Mouse (Mus musculus): ENCODE results near the gene Brd7. TPM values are rescaled to one million over a fixed set of nuclear protein-coding genes. Genes with fewer than 3 reads are reported as not detected.

Gene Brd7
- 64.6 and 75.1 TPM in 2 replicates for polyA plus RNA-seq (2015; fragmentation: Nextera tagmentation; extraction: Ambion mirVana)

DNA sequence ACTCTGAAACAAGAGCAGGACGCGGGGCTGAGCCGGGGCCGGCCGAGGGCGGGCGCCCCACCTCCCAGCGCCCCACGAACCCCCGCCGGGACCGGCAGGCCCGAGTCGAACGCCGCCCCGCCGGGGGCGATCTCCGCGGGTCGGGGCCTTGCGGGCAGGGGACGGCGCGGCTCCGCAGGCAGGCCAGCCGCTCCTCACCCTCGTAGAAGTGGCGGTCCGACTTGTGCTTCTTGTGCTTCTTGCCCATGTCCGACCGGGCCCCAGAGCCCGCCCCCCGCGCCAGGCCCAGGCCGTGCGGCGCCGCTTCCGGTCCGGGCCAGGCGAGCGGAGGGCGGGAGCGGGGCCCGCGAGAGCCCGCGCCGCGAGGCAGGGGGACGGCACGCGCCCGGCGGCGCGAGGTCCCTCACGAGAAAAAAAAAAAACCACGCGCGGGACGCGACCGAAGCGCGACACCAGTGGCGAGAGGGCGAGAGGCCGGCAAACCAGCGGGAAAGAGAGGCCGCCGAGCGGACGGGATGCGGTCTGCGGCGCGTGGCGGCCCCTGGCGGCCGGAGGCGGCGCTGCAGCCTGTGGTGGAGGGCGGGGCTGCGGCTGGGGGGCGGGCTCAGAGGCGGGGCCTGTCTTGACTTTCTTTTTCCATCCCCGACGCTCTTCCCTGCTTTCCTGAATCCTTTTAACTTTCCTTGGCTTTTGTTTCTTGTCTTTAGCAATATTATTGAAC is at the start of gene Brd7:
Gene Brd7, minus strand, starts transcription at position 487 of the 721 bp plus-strand sequence.
- peak within 1 kb of the TSS; percentile 86 for H3K27ac ChIP-seq
- no peaks in the 10 kb centered on the region for H3K27me3 ChIP-seq (ENCODE audit: insufficient read depth, low read length)
- H3K4me2 ChIP-seq (ENCODE audit: low read length): peak within 1 kb of the TSS; percentile 93
- peaks cover 9% of the 10 kb centered on the region for H3K4me1 ChIP-seq (replicated peaks; ENCODE audit: insufficient read depth, low read length)
- peak; percentile 88 for ATAC-seq (replicated peaks; ENCODE audit: low FRiP score, low read depth)
- peak; percentile 81 for DNase-seq (ENCODE audit: low spot score)
- peaks cover 20% of the 10 kb centered on the region for H3K36me3 ChIP-seq (ENCODE audit: insufficient read depth, low read length)
- peak within 1 kb of the TSS; percentile 93 for H3K9ac ChIP-seq (ENCODE audit: low read depth, low read length)
- H3K4me3 ChIP-seq (replicated peaks; ENCODE audit: low read depth, low read length): peak within 1 kb of the TSS; percentile 94
- H3K9me3 ChIP-seq (replicated peaks; ENCODE audit: low read length): no peaks in the 10 kb centered on the region
- WGBS: 3% methylated on average over 86 of the region's 91 CpGs
- peak; percentile 76 for TF ChIP-seq CTCF (IDR thresholded peaks at IDR 0.05; ENCODE audit: low read depth)

DNA sequence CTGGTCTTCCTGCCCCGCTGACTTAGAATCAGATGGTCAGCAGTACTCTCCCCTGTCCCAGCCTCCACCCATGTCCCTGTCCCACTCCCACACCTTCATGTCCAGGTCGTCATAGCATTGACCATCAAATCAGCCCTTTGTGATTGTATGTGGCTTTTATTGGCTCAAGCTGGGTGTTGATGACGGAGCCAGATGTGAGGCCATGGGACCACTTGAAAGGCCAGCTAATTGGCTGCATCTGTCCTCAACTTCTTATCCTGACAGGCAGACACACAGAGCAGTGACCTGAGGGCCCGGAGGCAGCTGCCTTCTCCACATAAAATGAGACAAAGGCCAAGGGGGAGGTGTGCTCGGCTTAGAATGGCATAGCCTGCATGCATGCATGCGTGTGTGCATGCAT is 49.5 kb upstream of the Brd7 start:
- 54% methylated on average over 6 of the region's 6 CpGs for WGBS
- no peak for DNase-seq (ENCODE audit: low spot score)
- Histone ChIP-seq H3K4me1 (replicated peaks; ENCODE audit: insufficient read depth, low read length) (no peaks in the 10 kb centered on the region), H3K9me3 (replicated peaks; ENCODE audit: low read length) (no peaks in the 10 kb centered on the region), H3K27ac (no peak overlapping the region), H3K9ac (ENCODE audit: low read depth, low read length) (no peak overlapping the region), H3K4me3 (replicated peaks; ENCODE audit: low read depth, low read length) (no peak overlapping the region), H3K36me3 (ENCODE audit: insufficient read depth, low read length) (no peaks in the 10 kb centered on the region), H3K4me2 (ENCODE audit: low read length) (no peak overlapping the region), H3K27me3 (ENCODE audit: insufficient read depth, low read length) (no peaks in the 10 kb centered on the region)
- TF ChIP-seq CTCF (IDR thresholded peaks at IDR 0.05; ENCODE audit: low read depth): no peak
- no peak for ATAC-seq (replicated peaks; ENCODE audit: low FRiP score, low read depth)

DNA sequence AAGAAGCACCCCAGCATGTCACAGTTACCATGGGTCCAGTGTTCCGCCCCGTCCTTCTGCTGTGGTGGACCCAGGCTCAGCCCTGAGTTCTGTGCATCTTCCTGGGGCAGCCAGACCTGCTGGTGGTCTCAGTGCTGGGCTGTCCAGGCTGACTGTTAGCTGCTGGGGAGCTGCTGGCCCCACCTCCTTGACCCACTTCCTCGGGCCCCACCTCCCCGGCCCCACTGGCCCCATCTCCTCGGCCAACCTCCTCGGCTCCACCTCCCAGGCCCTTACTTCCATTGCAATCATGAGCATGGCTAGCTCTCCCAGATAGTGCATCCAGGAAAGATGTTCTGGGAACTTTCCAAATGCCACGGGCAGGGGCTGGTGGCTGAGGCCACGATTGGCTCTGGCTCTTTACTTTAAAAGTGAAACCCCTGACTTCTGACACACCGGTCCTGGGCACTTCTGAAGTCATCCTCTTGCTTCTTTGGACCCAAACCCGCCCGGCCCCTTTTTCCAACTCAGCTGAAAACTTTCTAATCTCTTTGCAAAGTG is 47.5 kb upstream of the Brd7 start:
- WGBS: 46% methylated on average over 11 of the region's 11 CpGs
- TF ChIP-seq CTCF (IDR thresholded peaks at IDR 0.05; ENCODE audit: low read depth): no peak
- no peaks in the 10 kb centered on the region for H3K4me1 ChIP-seq (replicated peaks; ENCODE audit: insufficient read depth, low read length)
- no peak overlapping the region for H3K27ac ChIP-seq
- H3K4me2 ChIP-seq (ENCODE audit: low read length): no peak overlapping the region
- H3K9me3 ChIP-seq (replicated peaks; ENCODE audit: low read length): no peaks in the 10 kb centered on the region
- ATAC-seq (replicated peaks; ENCODE audit: low FRiP score, low read depth) (no peak), DNase-seq (ENCODE audit: low spot score) (peak; percentile 22)
- no peaks in the 10 kb centered on the region for H3K27me3 ChIP-seq (ENCODE audit: insufficient read depth, low read length)
- no peaks in the 10 kb centered on the region for H3K36me3 ChIP-seq (ENCODE audit: insufficient read depth, low read length)
- H3K9ac ChIP-seq (ENCODE audit: low read depth, low read length): no peak overlapping the region
- H3K4me3 ChIP-seq (replicated peaks; ENCODE audit: low read depth, low read length): no peak overlapping the region

DNA sequence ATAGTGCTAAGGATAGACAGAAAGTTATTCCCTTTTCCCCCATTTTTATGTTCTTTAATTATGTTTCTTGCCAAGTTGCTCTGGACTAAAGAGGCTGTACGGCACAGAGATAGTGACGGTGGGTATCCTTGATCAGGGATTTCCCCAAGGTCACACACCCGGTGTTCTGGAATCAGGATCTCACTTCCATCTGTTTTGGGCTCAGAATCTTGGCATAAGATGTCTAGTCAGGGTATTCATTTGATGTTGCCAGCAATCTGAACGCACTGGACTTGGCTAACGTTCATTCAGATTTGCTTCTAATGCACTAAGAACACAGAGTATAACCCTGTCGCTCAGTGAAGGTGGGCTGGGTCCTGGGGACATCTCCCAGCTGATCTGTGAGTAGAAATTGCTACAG is 45.7 kb upstream of the Brd7 start:
- Histone ChIP-seq H3K36me3 (ENCODE audit: insufficient read depth, low read length) (no peaks in the 10 kb centered on the region), H3K9ac (ENCODE audit: low read depth, low read length) (no peak overlapping the region), H3K4me2 (ENCODE audit: low read length) (no peak overlapping the region), H3K4me1 (replicated peaks; ENCODE audit: insufficient read depth, low read length) (no peaks in the 10 kb centered on the region), H3K27me3 (ENCODE audit: insufficient read depth, low read length) (no peaks in the 10 kb centered on the region), H3K27ac (no peak overlapping the region), H3K4me3 (replicated peaks; ENCODE audit: low read depth, low read length) (no peak overlapping the region), H3K9me3 (replicated peaks; ENCODE audit: low read length) (no peaks in the 10 kb centered on the region)
- DNase-seq (ENCODE audit: low spot score) (no peak), ATAC-seq (replicated peaks; ENCODE audit: low FRiP score, low read depth) (no peak)
- 96% methylated on average over 6 of the region's 6 CpGs for WGBS
- TF ChIP-seq CTCF (IDR thresholded peaks at IDR 0.05; ENCODE audit: low read depth): no peak

DNA sequence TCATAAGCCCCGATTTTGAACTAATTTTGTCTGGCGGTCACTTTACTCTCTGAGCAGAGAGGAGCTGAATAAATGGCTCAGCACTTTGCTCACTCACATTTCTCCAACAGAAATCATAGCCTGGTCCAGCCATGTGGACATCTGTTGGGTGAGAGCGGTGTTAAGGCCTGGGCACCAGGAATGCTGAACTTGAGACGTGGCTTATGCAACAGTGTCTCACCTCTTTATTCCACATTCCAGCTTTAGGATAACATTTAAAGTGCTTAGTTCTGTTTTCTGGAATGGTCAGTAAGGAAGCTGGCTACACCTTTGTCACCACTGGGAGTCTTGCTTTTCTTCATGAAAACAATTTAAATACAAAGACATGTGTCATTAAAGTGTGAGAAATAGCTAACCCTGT is 36.1 kb upstream of the Brd7 start:
- Histone ChIP-seq H3K4me2 (ENCODE audit: low read length) (no peak overlapping the region), H3K4me1 (replicated peaks; ENCODE audit: insufficient read depth, low read length) (no peaks in the 10 kb centered on the region), H3K36me3 (ENCODE audit: insufficient read depth, low read length) (no peaks in the 10 kb centered on the region), H3K9me3 (replicated peaks; ENCODE audit: low read length) (no peaks in the 10 kb centered on the region), H3K27me3 (ENCODE audit: insufficient read depth, low read length) (no peaks in the 10 kb centered on the region), H3K27ac (no peak overlapping the region), H3K4me3 (replicated peaks; ENCODE audit: low read depth, low read length) (no peak overlapping the region), H3K9ac (ENCODE audit: low read depth, low read length) (no peak overlapping the region)
- TF ChIP-seq CTCF (IDR thresholded peaks at IDR 0.05; ENCODE audit: low read depth): no peak
- ATAC-seq (replicated peaks; ENCODE audit: low FRiP score, low read depth) (no peak), DNase-seq (ENCODE audit: low spot score) (no peak)
- WGBS: 86% methylated on average over 4 of the region's 4 CpGs

DNA sequence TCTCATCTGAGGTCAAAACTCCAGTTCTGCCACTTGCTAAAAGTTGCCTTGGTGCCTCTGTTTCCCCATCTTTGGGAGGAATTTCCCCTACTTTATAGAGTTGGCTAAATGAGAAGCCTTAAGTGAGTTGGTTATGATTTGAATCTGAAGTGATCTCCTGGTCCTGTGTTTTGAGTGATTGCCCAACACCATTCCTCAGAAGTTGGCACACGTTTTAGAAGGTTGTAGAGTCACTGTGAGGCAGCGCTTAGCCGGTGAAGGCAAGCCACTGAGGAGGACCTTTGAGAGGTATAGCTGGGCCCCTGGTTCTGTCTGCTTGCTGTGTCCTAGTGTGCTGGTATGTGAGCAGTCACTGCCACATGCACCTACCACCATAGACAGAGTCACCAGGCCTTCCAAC is 31.3 kb upstream of the Brd7 start:
- no peaks in the 10 kb centered on the region for H3K9me3 ChIP-seq (replicated peaks; ENCODE audit: low read length)
- H3K9ac ChIP-seq (ENCODE audit: low read depth, low read length): no peak overlapping the region
- H3K4me1 ChIP-seq (replicated peaks; ENCODE audit: insufficient read depth, low read length): no peaks in the 10 kb centered on the region
- DNase-seq (ENCODE audit: low spot score) (no peak), ATAC-seq (replicated peaks; ENCODE audit: low FRiP score, low read depth) (no peak)
- H3K4me3 ChIP-seq (replicated peaks; ENCODE audit: low read depth, low read length): no peak overlapping the region
- no peak overlapping the region for H3K4me2 ChIP-seq (ENCODE audit: low read length)
- H3K27ac ChIP-seq: no peak overlapping the region
- H3K27me3 ChIP-seq (ENCODE audit: insufficient read depth, low read length): no peaks in the 10 kb centered on the region
- TF ChIP-seq CTCF (IDR thresholded peaks at IDR 0.05; ENCODE audit: low read depth): no peak
- 89% methylated on average over 3 of the region's 3 CpGs for WGBS
- H3K36me3 ChIP-seq (ENCODE audit: insufficient read depth, low read length): no peaks in the 10 kb centered on the region

Measured in kidney, postnatal 0 days (tissue).